Mouse (Mus musculus): ENCODE measurements around the gene Lbhd1.

- TF ChIP-seq CTCF (conservative IDR thresholded peaks at IDR 0.05; ENCODE audit: low read length) (no peak), NANOG (IDR thresholded peaks at IDR 0.05; ENCODE audit: borderline replicate concordance, low read length) (no peak), POU5F1 (IDR thresholded peaks at IDR 0.05; ENCODE audit: borderline replicate concordance, low read length) (no peak)
These were observed 46.6 kb downstream of the Lbhd1 start for GRCm38 (mm10) chr19:8930117-8930516.
